Mouse (Mus musculus) liver, postnatal 0 days (tissue): ENCODE measurements around the gene Ntm.

Experiments
- CTCF ChIP-seq: sonication (generic); IDR thresholded peaks from 2 replicates; pipeline ENCODE4 v1.5.1; 2016; ENCODE audit warnings: antibody characterized with exemption, low read depth
- EP300 ChIP-seq: IDR thresholded peaks from 2 replicates; pipeline ENCODE4 v1.6.1; 2016; ENCODE audit warnings: antibody characterized with exemption, low read depth, mild to moderate bottlenecking

GRCm38 (mm10) chr9:29568571-29568970 lies 394.4 kb downstream of the Ntm start:
- TF ChIP-seq CTCF (no peak), EP300 (no peak)
